15 mouse cellular contexts compared by ENCODE assay signal in the genomic region with DNA sequence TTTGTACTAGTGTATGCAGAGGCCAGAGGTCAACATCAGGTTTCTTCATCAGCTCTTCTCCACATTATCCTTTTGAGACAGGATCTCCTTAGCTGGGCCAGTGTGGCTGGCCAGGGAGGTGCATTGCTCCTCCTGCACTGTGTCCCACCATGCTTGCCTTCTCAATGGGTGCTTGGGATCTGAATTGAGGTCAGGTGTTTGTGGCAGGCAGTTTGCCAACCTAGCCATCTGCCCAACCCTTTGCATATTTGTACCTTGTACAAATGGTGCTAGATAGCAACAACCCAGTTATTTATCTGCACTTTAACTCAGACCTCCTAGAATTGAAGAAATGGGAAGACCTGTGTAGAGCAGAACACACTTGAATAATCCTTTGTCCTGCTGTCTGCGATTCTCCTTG.
"Had no signal": no experiment of that assay in that cellular context is flagged by ENCODE, and none has a peak within 500 bp of the region (broad histone marks: within the 10 kb centered on the region; RNA-seq: fewer than 3 reads in every experiment).

No protein-coding gene starts in this region.

- H3K36me3 ChIP-seq: limb, embryonic 10.5 days; liver, embryonic 15.5 days; neural tube, embryonic 12.5 days had no signal

- H3K4me2 ChIP-seq: liver, embryonic 11.5 days; liver, embryonic 15.5 days; neural tube, embryonic 12.5 days had no signal

- H3K27me3 ChIP-seq: liver, embryonic 15.5 days; neural tube, embryonic 12.5 days had no signal

- H3K4me1 ChIP-seq: liver, embryonic 15.5 days had no signal

- ATAC-seq: lung, postnatal 0 days had no signal

- H3K9ac ChIP-seq: liver, embryonic 15.5 days; neural tube, embryonic 12.5 days had no signal

- DNase-seq: kidney, postnatal 10 days; kidney, postnatal 4 days; lung, adult 2 months; lung, postnatal 36 days; midbrain, embryonic 14.5 days; right cerebral cortex, adult 18-20 months; right cerebral cortex, postnatal 25 days; thymus, postnatal 36 days had no signal

- H3K9me3 ChIP-seq: limb, embryonic 10.5 days; liver, embryonic 15.5 days; neural tube, embryonic 12.5 days had no signal

- H3K27ac ChIP-seq: layer of hippocampus, adult 2 months; limb, embryonic 10.5 days; liver, embryonic 15.5 days; neural tube, embryonic 12.5 days had no signal

- H3K4me3 ChIP-seq: layer of hippocampus, adult 2 months; limb, embryonic 10.5 days; liver, embryonic 15.5 days; myocyte; neural tube, embryonic 12.5 days had no signal
